Mouse (Mus musculus): Measurements from ENCODE around the gene Lefty2. TPM values are rescaled to one million over a fixed set of nuclear protein-coding genes. Genes with fewer than 3 reads are reported as not detected.

Gene Lefty2
- polyA plus RNA-seq, 1 experiment from 2014 or later = 0.08 TPM

DNA sequence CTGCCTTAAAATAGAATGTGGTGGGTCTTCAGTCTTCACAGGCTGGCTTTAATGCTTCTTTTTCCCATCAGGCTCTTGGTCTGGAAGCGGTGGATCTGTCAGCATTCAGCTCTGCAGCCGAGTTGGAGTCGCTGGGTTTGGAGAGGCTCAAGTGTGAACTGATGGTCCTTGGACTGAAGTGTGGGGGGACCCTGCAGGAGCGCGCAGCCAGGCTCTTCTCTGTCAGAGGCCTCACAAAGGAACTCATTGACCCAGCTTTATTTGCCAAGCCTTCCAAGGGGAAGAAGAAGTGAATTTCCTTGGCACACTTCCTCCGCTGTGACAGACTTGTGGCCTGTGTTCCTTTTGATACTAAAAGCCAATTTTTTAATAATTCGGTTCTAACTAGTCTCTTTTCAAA lies 26.9 kb upstream of the Lefty2 start:
- WGBS = 66% methylated on average over 7 of the region's 7 CpGs
- Histone ChIP-seq H3K9me3 (replicated peaks; ENCODE audit: control insufficient read depth, low read length) (no peaks in the 10 kb centered on the region), H3K4me3 (ENCODE audit: low read length) (no peak overlapping the region), H3K4me1 (ENCODE audit: control insufficient read depth, insufficient read depth, low read length) (peaks cover 5% of the 10 kb centered on the region), H3K27ac (ENCODE audit: low read length) (no peak overlapping the region), H3K9ac (ENCODE audit: low read length) (no peak overlapping the region), H3K36me3 (ENCODE audit: control insufficient read depth, insufficient read depth) (peaks cover 46% of the 10 kb centered on the region), H3K4me2 (ENCODE audit: low read depth, low read length) (no peak overlapping the region), H3K27me3 (ENCODE audit: control insufficient read depth, insufficient read depth, low read length) (no peaks in the 10 kb centered on the region)
- ATAC-seq (replicated peaks; ENCODE audit: extremely low read depth, insufficient read depth, low FRiP score) = no peak

DNA sequence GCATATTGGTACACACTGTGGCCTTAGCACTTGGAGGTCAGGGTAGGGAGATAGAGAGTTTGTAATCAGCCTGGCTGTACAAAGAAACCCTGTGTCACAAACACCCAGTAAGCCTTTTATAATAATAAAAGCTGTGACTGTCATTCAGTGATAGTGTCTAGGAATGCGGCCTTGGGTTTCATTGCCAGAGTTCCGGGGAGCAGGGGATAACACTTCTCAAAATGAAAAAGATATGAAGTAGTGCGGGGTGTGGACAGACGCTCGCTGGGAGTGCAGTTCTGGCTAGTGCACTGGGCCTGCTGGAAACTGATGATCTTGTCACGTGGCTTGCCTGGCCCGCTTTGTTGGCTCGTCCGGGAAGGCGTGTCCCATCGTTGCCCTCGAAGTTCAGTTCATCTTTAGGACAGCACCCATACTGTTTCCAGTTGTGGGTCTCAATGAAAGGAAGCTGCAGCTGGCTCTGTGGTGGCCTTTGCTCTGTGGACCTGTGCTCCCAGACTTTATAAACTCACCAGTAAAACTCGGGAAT lies 22.7 kb upstream of the Lefty2 start:
- Histone ChIP-seq H3K4me1 (ENCODE audit: control insufficient read depth, insufficient read depth, low read length) (peaks cover 7% of the 10 kb centered on the region), H3K9ac (ENCODE audit: low read length) (no peak overlapping the region), H3K4me3 (ENCODE audit: low read length) (no peak overlapping the region), H3K27ac (ENCODE audit: low read length) (no peak overlapping the region), H3K9me3 (replicated peaks; ENCODE audit: control insufficient read depth, low read length) (no peaks in the 10 kb centered on the region), H3K27me3 (ENCODE audit: control insufficient read depth, insufficient read depth, low read length) (no peaks in the 10 kb centered on the region), H3K36me3 (ENCODE audit: control insufficient read depth, insufficient read depth) (peaks cover 18% of the 10 kb centered on the region), H3K4me2 (ENCODE audit: low read depth, low read length) (0 out of 2 replicates have a peak overlapping the region, but pooled peaks have one; percentile 10)
- 33% methylated on average over 13 of the region's 13 CpGs for WGBS
- 0 out of 2 replicates have a peak, but pooled peaks have one; percentile 37 for ATAC-seq (replicated peaks; ENCODE audit: extremely low read depth, insufficient read depth, low FRiP score)

DNA sequence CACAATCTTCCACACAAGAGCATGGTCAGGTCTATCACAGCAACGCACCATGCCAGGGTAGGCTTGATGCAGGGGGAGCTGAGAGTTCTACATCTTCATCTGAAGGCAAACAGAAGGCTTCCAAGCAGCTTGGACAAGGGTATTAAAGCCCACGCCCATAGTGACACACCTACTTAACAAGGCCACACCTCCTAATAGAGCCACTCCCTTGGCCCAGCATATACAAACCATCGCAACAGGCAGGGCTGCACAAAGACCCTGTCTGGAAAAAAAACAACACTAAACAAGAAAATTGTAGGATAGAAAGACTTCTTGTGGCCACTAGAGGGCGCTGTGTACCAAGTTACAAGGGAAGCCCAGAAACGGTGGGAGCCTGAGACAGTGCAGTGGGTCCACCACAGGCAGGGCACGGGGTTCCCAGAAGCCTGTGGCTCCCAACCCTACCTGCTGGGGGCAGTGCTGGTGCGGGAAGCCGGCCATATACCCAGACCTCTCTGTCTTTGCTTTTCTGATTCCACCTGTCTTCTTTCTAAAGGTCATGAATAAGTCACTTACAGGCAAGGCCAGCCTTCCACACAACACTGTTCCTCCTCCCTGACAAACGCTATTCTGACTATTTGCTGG lies 18.9 kb upstream of the Lefty2 start:
- WGBS = 20% methylated on average over 9 of the region's 9 CpGs
- Histone ChIP-seq H3K4me2 (ENCODE audit: low read depth, low read length) (no peak overlapping the region), H3K27ac (ENCODE audit: low read length) (no peak overlapping the region), H3K9ac (ENCODE audit: low read length) (no peak overlapping the region), H3K36me3 (ENCODE audit: control insufficient read depth, insufficient read depth) (no peaks in the 10 kb centered on the region), H3K9me3 (replicated peaks; ENCODE audit: control insufficient read depth, low read length) (no peaks in the 10 kb centered on the region; the same call in 1 of the 2 replicates), H3K27me3 (ENCODE audit: control insufficient read depth, insufficient read depth, low read length) (no peaks in the 10 kb centered on the region), H3K4me1 (ENCODE audit: control insufficient read depth, insufficient read depth, low read length) (peaks cover 7% of the 10 kb centered on the region), H3K4me3 (ENCODE audit: low read length) (no peak overlapping the region)
- ATAC-seq (replicated peaks; ENCODE audit: extremely low read depth, insufficient read depth, low FRiP score) = peak; percentile 52; the same call in 1 of the 2 replicates

DNA sequence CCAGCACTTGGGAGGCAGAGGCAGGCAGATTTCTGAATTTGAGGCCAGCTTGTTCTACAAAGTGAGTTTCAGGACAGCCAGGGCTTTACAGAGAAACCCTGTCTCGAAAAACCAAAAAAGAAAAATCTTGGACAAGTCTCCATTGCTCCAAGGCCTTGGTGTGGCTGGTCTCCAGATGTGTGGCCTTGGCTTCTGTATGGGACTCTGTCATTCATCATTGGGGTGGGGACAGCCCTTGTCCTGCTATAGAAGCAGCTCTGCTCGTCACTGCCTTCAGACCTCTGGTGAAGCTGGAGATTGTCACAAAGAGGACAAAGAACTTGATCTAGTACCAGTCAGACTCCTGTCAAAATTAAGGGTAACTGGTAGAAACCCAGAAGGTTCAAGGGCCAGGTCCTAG lies 18.3 kb upstream of the Lefty2 start:
- H3K36me3 ChIP-seq (ENCODE audit: control insufficient read depth, insufficient read depth) = no peaks in the 10 kb centered on the region
- ATAC-seq (replicated peaks; ENCODE audit: extremely low read depth, insufficient read depth, low FRiP score) = no peak
- no peak overlapping the region for H3K4me2 ChIP-seq (ENCODE audit: low read depth, low read length)
- H3K4me3 ChIP-seq (ENCODE audit: low read length) = no peak overlapping the region
- peaks cover 7% of the 10 kb centered on the region for H3K4me1 ChIP-seq (ENCODE audit: control insufficient read depth, insufficient read depth, low read length)
- 76% methylated on average over 2 of the region's 2 CpGs for WGBS
- H3K27me3 ChIP-seq (ENCODE audit: control insufficient read depth, insufficient read depth, low read length) = no peaks in the 10 kb centered on the region
- H3K27ac ChIP-seq (ENCODE audit: low read length) = no peak overlapping the region
- H3K9ac ChIP-seq (ENCODE audit: low read length) = no peak overlapping the region
- no peaks in the 10 kb centered on the region; the same call in 1 of the 2 replicates for H3K9me3 ChIP-seq (replicated peaks; ENCODE audit: control insufficient read depth, low read length)

DNA sequence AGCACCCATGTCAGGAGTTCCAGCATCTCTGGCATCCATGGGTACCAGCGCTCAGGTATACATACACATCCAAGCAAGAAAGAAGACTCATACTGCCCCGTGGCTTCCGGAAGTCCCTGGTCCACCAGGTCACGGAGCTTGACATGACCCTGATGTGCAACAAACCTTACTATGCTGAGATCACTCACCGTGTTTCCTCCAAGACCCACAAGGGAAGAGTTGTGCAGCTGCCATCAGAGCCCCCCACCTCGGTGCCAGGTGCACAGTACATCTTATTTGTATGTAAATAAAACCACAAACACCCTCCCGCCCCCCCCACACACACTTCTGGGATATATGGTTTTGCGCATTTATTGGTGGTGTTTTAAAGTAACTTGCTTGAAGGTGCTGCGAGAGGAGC lies 17.8 kb upstream of the Lefty2 start:
- Histone ChIP-seq H3K4me1 (ENCODE audit: control insufficient read depth, insufficient read depth, low read length) (peaks cover 7% of the 10 kb centered on the region), H3K9me3 (replicated peaks; ENCODE audit: control insufficient read depth, low read length) (no peaks in the 10 kb centered on the region; the same call in 1 of the 2 replicates), H3K4me2 (ENCODE audit: low read depth, low read length) (no peak overlapping the region), H3K4me3 (ENCODE audit: low read length) (no peak overlapping the region), H3K9ac (ENCODE audit: low read length) (no peak overlapping the region), H3K27ac (ENCODE audit: low read length) (no peak overlapping the region), H3K27me3 (ENCODE audit: control insufficient read depth, insufficient read depth, low read length) (no peaks in the 10 kb centered on the region), H3K36me3 (ENCODE audit: control insufficient read depth, insufficient read depth) (no peaks in the 10 kb centered on the region)
- ATAC-seq (replicated peaks; ENCODE audit: extremely low read depth, insufficient read depth, low FRiP score) = no peak
- 87% methylated on average over 9 of the region's 9 CpGs for WGBS

DNA sequence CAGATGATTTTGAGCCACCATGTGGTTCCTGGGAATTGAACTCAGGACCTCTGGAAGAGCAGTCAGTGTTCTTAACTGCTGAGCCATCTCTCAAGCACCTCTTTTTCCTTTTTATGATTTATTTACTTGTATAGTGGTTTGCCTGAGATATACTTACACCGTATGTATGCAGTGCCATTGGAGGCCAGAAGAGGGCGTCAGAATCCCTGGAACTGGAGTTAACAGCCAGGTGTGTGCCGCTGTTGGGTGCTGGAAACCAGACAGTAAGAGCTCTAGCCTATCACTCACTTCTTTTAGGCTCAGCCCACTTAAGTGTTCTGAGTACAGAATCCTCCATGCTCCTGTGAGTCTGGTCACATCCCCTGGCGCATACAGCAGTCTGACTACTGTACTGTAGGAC lies 15.4 kb upstream of the Lefty2 start:
- Histone ChIP-seq H3K4me2 (ENCODE audit: low read depth, low read length) (no peak overlapping the region), H3K27me3 (ENCODE audit: control insufficient read depth, insufficient read depth, low read length) (no peaks in the 10 kb centered on the region), H3K27ac (ENCODE audit: low read length) (no peak overlapping the region), H3K36me3 (ENCODE audit: control insufficient read depth, insufficient read depth) (no peaks in the 10 kb centered on the region), H3K4me3 (ENCODE audit: low read length) (no peak overlapping the region), H3K4me1 (ENCODE audit: control insufficient read depth, insufficient read depth, low read length) (no peaks in the 10 kb centered on the region), H3K9me3 (replicated peaks; ENCODE audit: control insufficient read depth, low read length) (no peaks in the 10 kb centered on the region; the same call in 1 of the 2 replicates), H3K9ac (ENCODE audit: low read length) (no peak overlapping the region)
- no peak for ATAC-seq (replicated peaks; ENCODE audit: extremely low read depth, insufficient read depth, low FRiP score)
- WGBS = 84% methylated on average over 4 of the region's 4 CpGs

DNA sequence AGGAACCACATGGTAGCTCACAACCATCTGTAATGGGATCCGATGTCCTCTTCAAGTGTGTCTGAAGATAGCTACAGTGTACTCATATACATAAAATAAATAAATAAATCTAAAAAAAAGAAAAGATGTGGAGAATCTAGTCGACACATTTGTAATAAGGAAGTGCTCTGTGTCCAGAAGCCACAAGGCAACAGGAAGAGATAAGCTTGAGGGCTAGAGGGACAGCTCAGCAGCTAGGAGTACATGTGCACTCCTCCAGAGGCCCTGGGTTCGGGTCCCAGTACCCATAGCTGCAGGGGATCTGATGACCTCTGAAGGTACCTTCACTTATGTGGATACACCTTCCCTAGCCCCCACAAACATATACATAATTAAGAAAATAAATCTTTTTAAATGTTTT lies 11.1 kb upstream of the Lefty2 start:
- WGBS = 53% methylated on average over 3 of the region's 3 CpGs
- Histone ChIP-seq H3K27ac (ENCODE audit: low read length) (no peak overlapping the region), H3K36me3 (ENCODE audit: control insufficient read depth, insufficient read depth) (no peaks in the 10 kb centered on the region), H3K9me3 (replicated peaks; ENCODE audit: control insufficient read depth, low read length) (no peaks in the 10 kb centered on the region; the same call in 1 of the 2 replicates), H3K27me3 (ENCODE audit: control insufficient read depth, insufficient read depth, low read length) (no peaks in the 10 kb centered on the region), H3K4me2 (ENCODE audit: low read depth, low read length) (no peak overlapping the region), H3K9ac (ENCODE audit: low read length) (no peak overlapping the region), H3K4me3 (ENCODE audit: low read length) (no peak overlapping the region), H3K4me1 (ENCODE audit: control insufficient read depth, insufficient read depth, low read length) (peaks cover 6% of the 10 kb centered on the region)
- ATAC-seq (replicated peaks; ENCODE audit: extremely low read depth, insufficient read depth, low FRiP score) = no peak

DNA sequence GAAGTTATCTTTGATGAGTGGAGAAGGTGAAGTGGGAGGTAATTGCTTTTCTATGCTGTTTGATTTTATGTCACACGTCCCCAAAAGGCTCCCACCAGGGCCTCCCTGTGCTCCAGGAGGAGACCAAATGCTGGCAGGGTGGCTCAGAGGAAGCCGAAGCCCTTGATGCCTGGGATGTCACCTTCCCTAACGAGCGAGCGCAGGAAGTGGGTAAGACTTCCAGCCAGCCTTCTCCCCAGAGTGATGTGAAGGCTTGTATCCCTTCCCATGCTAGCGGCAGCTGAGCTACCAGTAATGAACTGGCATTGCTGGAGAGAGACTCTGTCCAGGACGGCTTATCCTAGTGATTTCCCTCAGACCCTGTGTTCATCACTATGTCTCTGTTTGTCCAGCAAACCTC lies 9.2 kb upstream of the Lefty2 start:
- no peaks in the 10 kb centered on the region for H3K36me3 ChIP-seq (ENCODE audit: control insufficient read depth, insufficient read depth)
- H3K9ac ChIP-seq (ENCODE audit: low read length) = no peak overlapping the region
- H3K4me2 ChIP-seq (ENCODE audit: low read depth, low read length) = no peak overlapping the region
- peak overlapping the region; percentile 21; the same call in 1 of the 2 replicates for H3K27ac ChIP-seq (ENCODE audit: low read length)
- 17% methylated on average over 7 of the region's 7 CpGs for WGBS
- no peaks in the 10 kb centered on the region for H3K27me3 ChIP-seq (ENCODE audit: control insufficient read depth, insufficient read depth, low read length)
- no peaks in the 10 kb centered on the region for H3K9me3 ChIP-seq (replicated peaks; ENCODE audit: control insufficient read depth, low read length)
- no peak overlapping the region for H3K4me3 ChIP-seq (ENCODE audit: low read length)
- peaks cover 11% of the 10 kb centered on the region for H3K4me1 ChIP-seq (ENCODE audit: control insufficient read depth, insufficient read depth, low read length)
- ATAC-seq (replicated peaks; ENCODE audit: extremely low read depth, insufficient read depth, low FRiP score) = no peak

DNA sequence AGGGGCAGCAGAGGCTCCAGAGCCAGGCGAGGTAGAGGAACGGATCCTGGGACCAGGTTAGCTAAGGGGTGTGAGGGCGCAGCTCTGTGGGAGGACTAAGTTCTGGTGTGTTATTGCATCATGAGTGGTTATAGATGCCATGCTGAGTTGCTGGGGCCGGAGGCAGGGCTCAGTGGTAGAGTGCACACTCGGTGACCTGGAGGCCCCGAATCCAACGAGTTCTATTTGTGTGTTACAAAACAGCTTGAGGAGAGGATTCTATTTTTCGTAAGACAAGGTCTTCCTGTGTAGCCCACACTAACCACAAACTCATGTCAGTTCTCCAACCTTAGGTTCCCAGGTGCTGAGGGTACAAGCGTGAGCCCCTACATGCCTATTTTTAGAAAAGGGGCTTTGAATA lies 8.4 kb upstream of the Lefty2 start:
- Histone ChIP-seq H3K27me3 (ENCODE audit: control insufficient read depth, insufficient read depth, low read length) (no peaks in the 10 kb centered on the region), H3K9me3 (replicated peaks; ENCODE audit: control insufficient read depth, low read length) (no peaks in the 10 kb centered on the region), H3K9ac (ENCODE audit: low read length) (no peak overlapping the region), H3K36me3 (ENCODE audit: control insufficient read depth, insufficient read depth) (no peaks in the 10 kb centered on the region), H3K4me1 (ENCODE audit: control insufficient read depth, insufficient read depth, low read length) (peaks cover 15% of the 10 kb centered on the region), H3K4me3 (ENCODE audit: low read length) (no peak overlapping the region), H3K4me2 (ENCODE audit: low read depth, low read length) (no peak overlapping the region), H3K27ac (ENCODE audit: low read length) (peak overlapping the region; percentile 21; the same call in 1 of the 2 replicates)
- WGBS = 61% methylated on average over 9 of the region's 9 CpGs
- ATAC-seq (replicated peaks; ENCODE audit: extremely low read depth, insufficient read depth, low FRiP score) = 0 out of 2 replicates have a peak, but pooled peaks have one; percentile 20
